Mouse (Mus musculus): ENCODE measurements around the gene Kdm2b.
A peak's percentile ranks its signal among the peaks of the same experiment; 100 is the strongest.

Gene Kdm2b

DNA sequence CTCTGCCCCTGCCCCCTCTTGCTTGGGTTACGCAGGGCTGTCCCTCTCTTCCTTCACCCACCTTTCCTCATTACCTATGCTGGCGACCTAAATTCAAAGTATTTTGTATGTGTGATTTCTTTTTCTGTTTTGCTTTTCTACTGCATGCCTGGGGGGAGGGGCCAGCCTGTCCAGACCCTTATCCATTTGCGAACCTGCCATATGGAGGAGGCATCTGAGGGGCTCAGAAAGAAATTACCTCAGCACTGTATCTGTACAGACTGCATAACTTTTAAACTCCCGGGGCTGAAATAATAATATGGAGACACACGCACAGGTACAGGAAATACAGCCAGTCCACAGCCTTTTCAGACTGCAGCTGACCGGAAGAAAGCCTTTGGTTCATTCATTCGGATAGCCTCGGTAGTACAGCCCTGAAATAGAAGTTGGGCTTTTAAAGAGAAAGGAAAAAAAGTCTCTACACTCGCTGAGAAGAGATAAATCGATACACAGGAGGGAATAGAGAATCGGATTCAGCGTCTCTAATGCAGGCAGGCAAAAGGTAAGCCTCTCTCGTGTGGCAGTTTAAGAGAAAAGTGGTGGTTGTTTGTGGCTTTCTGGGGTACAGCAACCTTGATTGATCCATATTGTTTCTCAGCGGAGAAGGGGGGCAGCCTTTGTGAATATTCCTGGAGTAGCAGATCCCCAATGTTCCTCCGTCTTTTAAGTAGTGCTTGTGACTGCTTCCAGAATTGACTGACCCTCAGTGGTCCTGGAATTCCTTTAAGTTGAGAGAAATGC, at the start of gene Kdm2b:
Gene Kdm2b (minus strand): TSS at position 273 of the 780 bp plus-strand sequence.
- peak; percentile 48 to 51 for DNase-seq

GRCm38 (mm10) chr5:123039120-123039752, 49.6 kb upstream of the Kdm2b start:
- DNase-seq, result peak; percentile 91 to 93

DNA sequence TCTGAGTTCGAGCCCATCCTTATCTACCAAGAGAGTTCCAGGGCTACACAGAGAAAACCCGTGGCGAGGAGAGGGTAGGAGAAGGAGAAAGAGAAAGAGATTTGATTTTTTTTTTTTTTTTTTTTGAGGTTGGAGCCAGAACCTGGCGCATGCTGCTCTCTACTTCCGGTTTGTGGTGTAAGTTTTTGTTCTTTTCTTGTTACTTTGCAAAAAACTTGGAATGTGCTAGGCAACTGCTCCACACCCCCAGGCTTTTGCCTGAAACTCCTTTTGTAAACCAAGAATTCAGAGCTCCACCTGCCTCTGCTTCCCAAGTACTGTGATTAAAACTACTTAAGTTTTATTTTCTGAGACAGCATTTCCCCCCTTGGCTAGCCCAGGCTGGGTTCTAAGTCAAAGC, 48.5 kb upstream of the Kdm2b start:
- no peak for DNase-seq

DNA sequence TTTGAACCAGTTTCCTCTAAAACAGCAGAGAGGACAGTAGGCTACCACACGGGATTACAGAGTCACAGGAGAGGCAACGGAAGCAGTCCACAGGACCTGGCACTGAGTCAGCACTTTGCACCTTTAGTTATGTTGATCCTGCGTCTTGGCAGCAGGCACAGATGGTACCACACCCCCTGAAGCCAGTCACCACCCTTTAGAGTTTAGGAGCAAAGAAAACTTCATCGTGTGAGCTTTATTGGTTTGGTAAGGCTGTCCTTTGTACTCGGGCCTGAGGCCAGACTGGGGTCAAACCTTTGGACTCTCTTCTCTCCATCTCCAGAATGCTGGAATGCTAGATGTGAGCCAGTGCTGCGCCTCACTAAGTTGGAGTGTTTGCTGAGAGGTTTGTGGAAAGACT, 45.9 kb upstream of the Kdm2b start:
- DNase-seq, result no peak

DNA sequence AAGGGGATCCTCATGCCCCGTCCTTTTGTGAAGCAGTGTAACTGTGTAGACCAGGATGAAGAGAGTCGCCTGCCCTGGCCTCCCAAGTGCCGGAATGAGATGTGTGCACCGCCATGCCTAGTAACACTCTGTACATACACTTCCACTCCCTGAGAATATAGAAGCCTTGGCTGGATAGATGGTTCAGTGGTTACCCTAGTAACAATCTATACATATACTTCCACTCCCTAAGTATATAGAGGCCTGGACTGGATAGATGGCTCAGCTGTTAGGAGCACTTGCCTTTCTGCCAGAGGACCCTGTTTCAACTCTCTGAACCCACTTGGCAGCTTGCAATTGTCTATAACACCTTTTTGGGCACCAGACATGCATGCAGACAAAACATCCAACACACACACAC, 45.5 kb upstream of the Kdm2b start:
- no peak for DNase-seq

DNA sequence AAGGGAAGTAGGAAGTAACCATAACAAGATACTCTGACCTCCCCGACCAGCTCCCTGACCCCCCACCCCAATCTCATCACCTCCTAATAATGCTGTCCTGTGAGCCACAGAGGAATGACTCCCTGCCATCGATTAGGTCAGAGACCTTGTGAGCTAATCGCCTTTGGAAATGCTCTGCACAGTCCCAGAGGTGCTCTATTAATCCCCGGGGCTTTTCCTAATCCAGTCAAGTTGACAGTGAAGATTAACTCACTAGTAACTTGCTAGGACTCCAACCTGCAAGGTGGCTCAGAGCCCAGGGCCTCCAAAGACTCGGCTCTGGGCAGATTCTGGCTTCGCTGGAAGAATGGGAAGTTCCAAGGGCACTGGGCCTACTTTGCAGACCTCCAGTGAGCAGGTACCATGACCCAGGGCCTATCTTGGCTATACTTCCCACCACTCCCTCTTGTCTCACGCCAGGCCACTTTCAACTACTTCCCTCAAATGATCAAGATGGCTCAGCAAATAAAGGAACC, 44.1 kb upstream of the Kdm2b start:
- no peak for DNase-seq

DNA sequence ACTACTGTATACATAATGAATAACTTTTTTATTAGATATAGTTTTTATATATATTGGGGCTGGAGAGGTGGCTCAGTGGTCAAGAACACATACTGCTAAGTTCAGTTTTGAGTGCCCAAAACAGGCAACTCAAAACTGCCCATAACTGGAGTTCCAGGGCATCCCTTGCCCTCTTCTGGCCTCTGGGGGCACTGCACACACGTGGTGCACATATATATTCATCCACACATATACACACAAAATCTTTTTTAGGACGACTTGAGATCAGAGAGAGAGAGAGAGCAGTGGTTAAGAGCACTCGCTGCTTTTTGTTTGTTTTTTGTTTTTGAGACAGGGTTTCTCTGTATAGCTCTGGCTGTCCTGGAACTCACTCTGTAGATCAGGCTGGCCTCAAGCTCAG, 41.7 kb upstream of the Kdm2b start:
- DNase-seq, result peak in 1 of 2 experiments; percentile 23

DNA sequence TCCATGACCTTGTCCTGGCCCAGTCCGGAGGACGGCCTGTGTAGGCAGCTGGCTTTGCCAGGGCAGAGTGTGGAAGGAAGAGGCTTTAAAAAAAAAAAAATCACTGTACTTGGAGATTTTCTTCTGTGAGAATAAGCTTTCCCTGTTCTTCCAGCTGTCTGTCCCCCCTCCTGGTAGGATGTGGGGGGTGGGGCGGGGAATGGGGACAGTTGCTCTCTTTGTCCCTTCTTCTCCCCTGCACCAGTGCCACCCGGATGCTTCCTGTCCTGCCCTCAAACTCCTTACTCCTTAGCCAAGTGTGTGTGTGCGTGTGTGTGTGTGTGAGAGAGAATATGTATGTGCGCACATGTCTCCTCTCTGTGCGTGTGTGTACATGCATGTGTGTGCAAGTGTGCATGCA, 40.1 kb upstream of the Kdm2b start:
- no peak for DNase-seq

- DNase-seq, result no peak
Observed at GRCm38 (mm10) chr5:123027436-123027835, 37.8 kb upstream of the Kdm2b start.

DNA sequence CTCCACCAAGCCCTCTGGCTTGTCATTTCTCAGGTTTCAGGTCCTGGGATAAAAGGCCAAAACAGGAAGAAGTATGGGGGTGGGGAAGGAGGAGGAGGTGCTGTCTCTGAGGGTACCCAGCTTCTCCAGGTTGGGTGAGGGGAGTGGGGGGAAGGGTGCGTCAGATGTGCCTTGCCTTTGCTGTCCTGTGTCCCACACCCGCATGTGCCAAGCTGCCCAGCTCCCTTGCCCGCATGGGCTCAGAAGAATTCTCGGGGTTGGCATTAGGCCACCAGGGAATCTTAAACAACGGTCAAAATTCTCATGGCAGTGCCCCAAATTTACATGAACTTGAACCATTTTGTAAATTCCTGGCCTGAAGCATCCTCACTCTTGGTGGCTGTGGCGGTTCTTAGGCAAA, 36.8 kb upstream of the Kdm2b start:
- no peak for DNase-seq

DNA sequence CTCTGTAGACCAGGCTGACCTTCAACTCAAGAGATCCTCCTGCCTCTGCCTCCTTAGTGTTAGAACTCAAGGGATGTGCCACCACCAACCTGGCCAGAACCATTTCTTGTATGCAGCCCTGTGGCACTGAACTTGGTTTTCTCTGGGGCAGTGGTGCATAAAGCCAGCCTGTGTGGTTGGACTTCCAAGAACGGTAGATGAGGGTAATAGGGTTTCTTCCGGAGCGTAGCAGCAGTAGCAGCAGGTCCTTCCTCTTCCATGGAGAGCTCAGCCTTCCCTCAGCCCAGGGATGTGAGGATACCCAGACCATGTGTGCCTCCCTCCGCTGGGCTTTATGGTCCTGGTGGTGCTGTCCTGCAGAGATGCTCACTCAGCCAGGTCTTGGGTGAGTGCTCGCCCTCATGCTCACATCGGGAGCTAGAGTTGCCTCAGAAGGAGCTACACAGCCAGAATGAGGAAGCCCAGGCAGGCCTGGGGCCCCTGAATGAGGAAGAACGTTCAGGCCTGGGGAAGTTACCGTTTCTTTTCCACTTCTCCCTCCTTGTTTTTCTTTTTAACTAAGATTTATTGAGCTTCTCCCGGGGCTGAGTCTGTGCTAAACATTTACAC, 35.4 kb upstream of the Kdm2b start:
- DNase-seq, result peak; percentile 74 to 75

GRCm38 (mm10) chr5:123024312-123024711, 34.7 kb upstream of the Kdm2b start:
- DNase-seq, result no peak

DNA sequence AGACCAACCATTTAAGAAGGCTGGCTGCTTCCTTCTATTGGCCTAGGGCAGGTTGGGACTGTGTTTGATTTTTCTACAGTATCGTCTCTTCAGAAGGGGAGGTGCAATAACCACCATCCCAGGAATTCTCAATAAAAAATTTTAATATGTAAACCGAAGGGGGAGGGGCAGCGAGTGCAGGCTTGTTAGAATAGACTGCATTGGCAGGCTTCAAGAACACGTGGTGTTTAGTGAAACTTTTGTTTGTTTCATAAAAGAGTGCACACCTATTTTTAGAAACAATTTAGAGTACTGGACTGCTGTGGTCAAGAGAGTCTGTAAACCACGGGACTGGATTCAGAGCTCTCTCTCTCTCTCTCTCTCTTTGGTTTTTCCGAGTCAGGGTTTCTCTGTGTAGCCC, 33.4 kb upstream of the Kdm2b start:
- DNase-seq, result no peak

DNA sequence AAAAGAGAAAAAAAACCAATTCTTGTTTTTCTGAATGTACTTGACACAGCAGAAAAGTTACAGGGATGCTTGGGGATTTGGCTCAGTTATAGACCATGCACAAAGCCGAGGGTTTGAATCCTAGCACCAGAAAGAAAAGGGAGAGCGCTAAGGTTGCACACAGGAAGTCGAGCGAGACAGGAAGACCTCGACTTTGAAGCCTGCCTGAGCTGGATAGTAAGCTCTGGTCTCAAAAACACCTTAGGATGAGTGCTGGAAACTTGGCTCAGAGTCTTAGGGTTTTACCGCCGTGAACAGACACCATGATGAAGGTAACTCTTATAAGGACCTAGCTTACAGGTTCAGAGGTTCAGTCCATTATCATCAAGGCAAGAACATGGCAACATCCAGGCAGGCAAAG, 31.8 kb upstream of the Kdm2b start:
- no peak for DNase-seq

GRCm38 (mm10) chr5:123020426-123020825, 30.8 kb upstream of the Kdm2b start:
- DNase-seq, result no peak

GRCm38 (mm10) chr5:123019336-123020016, 29.9 kb upstream of the Kdm2b start:
- DNase-seq, result no peak

- no peak for DNase-seq
Observed at GRCm38 (mm10) chr5:123017504-123017903, 27.9 kb upstream of the Kdm2b start.

- DNase-seq, result peak; percentile 55 to 63
Observed at GRCm38 (mm10) chr5:123015915-123016314, 26.3 kb upstream of the Kdm2b start.

DNA sequence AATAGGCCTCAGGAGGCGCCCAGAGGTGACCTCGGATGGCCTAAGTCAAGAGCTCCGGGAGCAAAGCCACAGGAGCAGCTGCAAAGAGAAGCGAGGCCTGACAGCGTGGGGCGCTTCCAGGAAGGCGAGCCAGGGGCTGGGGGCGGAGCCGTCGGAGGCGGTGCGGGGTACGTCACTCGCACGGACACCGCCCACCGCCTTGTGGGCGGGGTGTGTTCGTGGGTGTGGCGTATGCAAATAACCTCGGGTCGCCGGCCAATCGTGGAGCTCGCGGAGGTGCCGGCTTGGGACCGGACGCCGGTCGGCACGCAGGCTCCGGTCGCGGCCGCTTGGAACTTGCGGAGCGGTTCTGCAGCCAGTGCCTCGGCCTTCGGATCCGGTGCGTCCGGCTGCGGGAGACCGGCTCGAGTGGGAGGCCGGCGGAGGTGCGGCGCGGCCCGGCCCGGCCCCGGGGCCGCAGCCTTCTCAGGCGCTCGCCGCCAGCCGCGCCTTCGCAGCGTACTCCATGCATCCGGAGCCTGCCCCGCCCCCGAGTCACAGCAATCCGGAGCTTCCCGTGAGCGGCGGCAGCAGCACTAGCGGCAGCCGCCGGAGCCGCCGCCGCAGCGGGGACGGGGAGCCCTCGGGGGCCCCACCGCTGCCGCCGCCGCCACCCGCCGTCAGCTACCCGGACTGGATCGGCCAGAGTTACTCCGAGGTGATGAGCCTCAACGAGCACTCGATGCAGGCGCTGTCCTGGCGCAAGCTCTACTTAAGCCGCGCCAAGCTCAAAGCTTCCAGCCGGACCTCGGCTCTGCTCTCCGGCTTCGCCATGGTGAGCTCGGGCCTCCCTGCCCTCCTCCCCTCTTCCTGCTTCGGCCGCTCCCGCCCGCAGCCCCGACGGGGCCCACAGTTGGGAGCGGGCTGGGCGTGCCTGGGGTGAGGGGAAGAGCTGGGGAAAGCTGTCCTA, 25.4 kb upstream of the Kdm2b start, which contains the start of gene Orai1:
Gene Orai1 (plus strand): TSS at position 322 of the 949 bp plus-strand sequence.
- peak; percentile 99 for DNase-seq

- DNase-seq, result peak; percentile 74 to 76
Observed at GRCm38 (mm10) chr5:123013599-123014315, 24.1 kb upstream of the Kdm2b start.

- no peak for DNase-seq
Observed at GRCm38 (mm10) chr5:123011705-123012104, 22.1 kb upstream of the Kdm2b start.
